Mouse (Mus musculus) adrenal gland (tissue): ENCODE results near the gene Trex1.

Experiments
- intact Hi-C: fragments of 180-260 bp; cut with DNase I; formaldehyde crosslinking; loops from one replicate; pipeline ENCODE4 v1.15.1; 2025

Gene Trex1

DNA sequence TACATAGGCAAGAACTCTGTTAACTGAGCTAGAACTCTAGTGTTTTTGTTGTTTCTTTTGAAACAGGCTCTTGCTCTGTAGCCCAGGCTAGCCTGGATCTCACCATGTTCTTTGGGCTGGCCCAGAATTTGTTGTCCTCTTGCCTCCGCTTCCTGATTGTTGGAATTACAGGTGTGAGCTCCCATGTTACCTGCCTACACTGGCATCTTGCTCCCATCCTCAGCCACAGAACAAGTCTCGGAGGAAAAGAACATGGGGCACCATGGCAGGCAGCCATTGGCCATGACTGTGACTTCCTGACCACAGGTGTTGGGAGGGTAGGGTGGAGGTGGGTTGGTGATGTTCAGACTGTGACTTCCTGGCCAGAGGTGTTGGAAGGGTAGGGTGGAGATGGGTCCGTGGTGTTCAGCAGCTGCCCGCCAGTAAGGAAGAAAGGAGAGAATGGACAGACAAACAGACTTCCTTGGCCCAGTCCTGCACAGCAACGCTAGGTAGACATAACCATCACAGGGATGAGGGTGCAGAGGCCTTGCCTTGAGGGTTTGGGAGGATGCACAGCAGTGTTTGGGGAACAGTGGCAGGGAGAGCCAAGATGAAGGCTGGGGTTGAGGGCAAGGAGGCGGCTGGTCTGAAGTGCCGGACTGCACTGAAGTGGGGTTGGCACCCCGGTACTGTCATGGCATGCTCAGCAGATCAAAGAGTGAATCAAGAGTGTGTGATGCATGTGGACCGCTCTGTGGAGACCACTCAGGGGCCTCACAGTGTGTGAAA is 6.9 kb downstream of the Trex1 start:
- intact Hi-C loops, result no loop called here

DNA sequence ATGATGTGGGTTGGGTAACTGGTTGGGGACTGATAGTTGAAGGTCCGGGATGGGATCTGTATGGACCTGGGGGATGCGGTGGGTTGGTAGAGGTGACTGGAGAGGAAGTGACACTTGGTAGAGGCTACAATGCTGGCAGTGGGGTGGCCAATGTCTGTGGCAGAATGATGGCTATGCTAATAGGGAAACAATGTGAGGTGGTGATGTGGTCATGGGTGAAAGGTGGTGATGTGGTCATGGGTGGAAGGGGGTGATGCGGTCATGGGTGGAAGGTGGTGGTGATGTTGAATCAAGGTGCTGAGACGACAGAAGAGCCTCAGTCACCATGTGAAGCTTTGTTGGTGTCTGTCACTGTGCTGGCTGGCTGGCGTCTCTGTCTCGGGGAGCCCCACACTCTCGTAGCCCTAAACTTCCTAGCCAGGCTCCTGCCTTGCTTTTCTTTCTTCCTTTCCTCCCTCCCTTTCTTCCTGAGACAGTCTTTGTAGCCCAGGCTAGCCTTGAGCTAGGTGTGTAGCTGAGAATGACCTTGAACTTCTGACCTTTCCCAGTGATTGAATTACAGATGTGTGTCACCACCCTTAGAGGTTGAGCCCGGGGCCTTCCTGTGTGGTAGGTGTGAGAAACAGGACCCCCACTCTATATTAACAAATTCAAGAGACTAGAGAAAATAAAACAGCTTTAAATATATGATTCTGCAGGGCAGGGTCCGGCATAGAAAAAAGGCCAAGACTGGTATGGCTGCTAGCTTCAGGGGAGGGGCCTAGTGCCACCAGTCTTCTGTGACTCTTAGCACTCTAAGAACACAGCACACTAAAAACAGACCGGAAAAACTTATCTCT is 7.7 kb downstream of the Trex1 start:
- intact Hi-C loops, result no loop called here

DNA sequence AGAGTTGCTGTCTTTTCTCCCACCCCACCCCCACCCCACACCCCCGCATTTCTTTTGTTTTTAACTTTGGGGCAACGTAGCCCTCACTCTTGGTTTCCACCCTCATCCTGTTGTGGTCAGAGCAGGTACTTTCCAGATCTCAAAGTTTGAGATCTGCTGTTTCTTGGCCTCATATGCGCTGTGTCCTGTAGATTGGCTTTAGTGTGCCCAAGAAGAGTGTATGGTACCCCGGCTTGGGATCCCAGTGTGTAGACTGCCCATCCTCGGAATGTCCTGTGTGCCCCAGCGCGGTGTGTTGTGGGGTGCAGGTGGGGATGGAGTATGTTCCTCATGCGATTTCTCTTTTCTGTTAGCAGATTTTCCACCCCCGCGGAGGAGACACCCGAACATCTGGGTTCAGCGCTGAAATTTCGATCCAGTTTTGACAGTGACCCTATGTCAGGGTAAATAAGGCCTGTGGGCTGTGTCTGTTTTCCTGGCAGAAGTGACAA is 8.5 kb downstream of the Trex1 start:
- intact Hi-C loops, result no loop called here

GRCm38 (mm10) chr9:109050674-109050997 is 8.9 kb downstream of the Trex1 start:
- intact Hi-C loops, result no loop called here

DNA sequence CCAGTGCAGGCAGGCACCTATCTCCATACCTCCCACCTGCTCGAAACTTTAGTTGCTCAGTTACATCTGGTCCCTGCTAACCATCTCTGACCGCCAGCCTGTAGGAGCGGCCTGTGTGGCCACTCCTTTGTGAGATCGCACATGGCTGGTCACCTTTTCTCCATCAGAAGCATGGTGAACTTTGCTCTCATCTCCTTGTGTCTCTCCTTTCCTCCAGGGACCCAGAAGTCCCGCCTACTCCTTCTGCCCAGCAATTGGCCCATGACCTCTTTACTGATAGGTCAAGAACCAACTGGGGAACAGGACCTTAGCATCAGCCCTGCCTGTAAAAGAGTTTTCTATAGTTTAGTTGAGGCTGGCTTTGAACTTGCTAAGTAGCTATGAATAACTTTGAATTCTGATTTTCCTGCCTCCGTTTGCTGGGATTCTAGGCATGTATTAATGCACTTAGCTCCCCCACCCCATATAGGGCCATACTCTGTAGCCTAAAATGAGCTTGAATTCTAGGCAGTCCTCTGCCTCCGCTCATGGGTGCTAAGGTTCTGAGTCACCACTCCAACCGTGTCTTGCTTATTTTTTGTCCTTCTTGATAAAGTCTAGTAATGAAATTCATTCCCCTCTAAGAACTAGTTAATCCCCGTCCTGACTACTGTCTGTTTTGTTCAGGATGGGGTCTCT is 9.4 kb downstream of the Trex1 start:
- intact Hi-C loops, result no loop called here

GRCm38 (mm10) chr9:109049316-109049715 is 10.2 kb downstream of the Trex1 start:
- intact Hi-C loops, result no loop called here

- intact Hi-C loops, result no loop called here
Measured at GRCm38 (mm10) chr9:109046306-109046705, 13.2 kb downstream of the Trex1 start.

DNA sequence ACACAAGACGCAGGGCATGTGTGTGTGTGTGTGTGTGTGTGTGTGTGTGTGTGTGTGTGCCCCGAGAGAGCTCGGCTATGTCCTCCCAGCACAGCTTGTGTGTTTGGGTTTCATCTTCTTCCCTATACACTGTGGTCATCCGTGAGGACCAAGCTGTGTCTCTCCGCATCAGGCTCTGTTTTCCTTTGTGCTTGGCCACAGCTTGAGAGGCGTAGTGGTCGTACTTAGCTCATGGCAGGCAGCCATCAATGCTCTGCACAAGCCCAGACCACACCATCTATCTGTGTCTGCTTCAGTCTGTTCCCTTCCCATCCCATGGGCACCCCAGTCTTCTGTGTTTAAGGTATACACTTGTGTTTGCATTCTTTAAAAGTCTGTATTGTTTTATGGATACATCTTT is 18.2 kb downstream of the Trex1 start:
- intact Hi-C loops, result no loop called here

- intact Hi-C loops, result no loop called here
Measured at GRCm38 (mm10) chr9:109040906-109041305, 18.6 kb downstream of the Trex1 start.

DNA sequence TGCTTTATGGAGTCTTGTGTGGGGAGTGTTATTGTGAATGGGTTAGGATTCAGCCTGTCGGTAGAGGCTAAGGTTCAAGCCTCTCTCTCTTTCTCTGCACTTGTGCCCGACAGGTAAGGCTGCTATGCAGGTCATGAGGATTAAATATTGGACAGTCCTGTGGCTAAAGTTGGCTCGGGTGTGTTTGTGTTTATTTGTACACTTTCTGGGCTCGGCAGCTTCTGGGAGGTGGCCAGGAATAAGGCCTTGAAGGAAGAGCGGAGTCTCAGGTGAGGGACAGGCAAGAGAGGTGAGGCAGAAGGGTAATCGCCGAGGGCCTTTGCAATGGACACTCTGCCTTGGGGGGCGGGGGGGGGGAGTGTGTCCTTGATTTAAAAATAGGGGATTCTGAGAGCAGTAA is 19.3 kb downstream of the Trex1 start:
- intact Hi-C loops, result no loop called here

DNA sequence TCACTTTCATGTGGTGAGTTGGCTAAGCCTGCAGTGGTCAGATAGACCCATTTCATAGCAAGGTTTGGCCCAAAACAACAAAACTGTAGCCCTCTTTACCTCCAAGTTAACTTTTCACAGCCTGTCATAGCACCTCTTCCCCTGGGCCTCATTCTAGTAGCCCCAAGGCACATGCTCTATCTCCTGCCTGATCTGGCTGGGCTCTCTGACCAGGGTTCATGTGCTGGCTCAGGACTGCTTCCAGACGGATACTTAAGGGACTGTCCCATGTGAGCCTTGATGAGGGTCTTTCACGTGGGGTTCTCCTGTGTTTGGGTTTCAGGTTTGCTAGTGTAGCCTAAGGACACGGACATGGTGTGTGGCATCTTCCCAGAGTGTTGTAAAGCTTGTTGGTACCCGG is 19.9 kb downstream of the Trex1 start:
- intact Hi-C loops, result no loop called here

DNA sequence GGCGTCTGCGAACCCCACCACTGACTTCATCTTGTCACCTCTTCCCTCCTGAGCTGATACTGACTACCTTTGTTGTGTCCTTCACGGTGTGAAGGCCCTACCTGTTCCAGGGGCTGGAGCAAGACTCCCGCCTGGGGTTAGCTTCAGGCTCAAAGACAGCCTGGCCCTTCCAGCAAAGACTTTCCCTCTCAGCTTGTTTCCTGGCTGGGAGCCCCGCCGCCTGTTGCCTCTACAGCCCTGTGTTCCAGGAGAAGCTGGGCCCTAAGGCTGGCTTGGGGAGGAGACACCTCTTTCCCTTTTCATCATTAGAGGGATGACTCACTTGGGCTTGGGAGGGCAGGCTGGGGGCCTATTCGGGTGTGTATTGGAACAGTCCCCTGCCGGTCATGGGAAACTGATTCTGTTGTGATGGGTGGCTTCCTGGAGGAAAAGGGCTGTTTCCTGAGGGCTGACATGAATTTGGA is 20.6 kb downstream of the Trex1 start:
- intact Hi-C loops, result no loop called here

- intact Hi-C loops, result no loop called here
Measured at GRCm38 (mm10) chr9:109038086-109038895, 21.2 kb downstream of the Trex1 start, which contains the start of gene Shisa5. Shisa5 (plus strand) TSS chr9:109038565.

DNA sequence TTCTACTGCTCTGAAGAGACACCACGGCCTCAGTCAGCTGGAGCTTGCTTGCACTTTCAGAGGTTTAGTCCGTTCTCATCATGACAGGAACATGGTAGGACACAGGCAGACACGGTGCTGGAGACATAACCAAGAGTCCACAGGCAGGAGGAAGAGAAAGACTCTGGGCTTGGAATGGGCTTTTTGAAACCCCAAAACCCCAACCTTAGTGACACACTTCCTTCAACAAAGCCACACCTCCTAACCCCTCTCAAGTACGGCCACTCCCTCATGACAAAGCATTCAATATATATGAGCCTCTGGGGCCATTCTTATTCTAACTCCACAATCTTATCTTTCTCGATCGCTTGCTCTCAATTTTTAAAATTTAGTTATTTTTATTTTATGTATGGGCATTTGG is 27.1 kb downstream of the Trex1 start:
- intact Hi-C loops, result no loop called here

DNA sequence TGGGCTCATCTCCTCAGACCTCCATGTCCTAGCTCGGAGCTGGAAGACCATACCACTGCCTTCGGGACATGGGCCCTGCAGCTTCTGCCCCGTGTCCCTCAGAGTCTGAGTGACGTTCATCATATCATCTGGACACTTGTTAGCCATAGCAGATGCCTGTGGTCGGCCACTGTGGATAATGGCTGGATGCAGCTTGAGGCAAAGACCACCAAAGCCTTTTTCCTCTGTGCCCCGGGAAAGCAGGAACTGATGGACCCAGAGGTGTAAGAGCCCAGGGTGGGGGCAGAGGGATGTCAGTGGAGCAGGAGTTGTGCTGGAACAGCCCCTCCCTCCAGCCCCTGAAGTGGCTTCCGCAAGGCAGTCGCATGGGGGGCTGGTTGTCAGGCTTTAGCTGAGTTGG is 27.8 kb downstream of the Trex1 start:
- intact Hi-C loops, result no loop called here

- intact Hi-C loops, result no loop called here
Measured at GRCm38 (mm10) chr9:109031001-109031400, 28.5 kb downstream of the Trex1 start.

- intact Hi-C loops, result no loop called here
Measured at GRCm38 (mm10) chr9:109030312-109030711, 29.2 kb downstream of the Trex1 start.

- intact Hi-C loops, result no loop called here
Measured at GRCm38 (mm10) chr9:109028919-109029318, 30.6 kb downstream of the Trex1 start.

DNA sequence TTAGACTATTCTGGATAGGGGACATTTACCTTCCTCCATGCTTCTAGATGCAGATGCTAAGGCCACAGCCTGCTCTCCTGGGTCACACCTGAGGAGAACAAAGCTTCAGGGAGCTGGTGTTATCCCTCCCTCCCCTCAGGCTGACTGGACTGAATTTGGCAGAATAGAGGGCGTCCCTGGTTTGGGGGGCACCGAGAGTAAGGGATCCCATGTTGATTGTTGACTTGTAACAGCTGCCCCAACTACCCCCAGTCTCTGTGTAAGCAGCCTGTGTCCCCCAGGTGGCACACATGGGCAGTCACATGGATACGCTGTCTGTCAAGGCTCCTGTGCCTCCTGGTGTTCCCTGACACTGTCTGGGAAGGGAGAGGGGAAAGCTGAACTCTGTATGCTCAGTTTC is 31.1 kb downstream of the Trex1 start:
- intact Hi-C loops, result no loop called here

DNA sequence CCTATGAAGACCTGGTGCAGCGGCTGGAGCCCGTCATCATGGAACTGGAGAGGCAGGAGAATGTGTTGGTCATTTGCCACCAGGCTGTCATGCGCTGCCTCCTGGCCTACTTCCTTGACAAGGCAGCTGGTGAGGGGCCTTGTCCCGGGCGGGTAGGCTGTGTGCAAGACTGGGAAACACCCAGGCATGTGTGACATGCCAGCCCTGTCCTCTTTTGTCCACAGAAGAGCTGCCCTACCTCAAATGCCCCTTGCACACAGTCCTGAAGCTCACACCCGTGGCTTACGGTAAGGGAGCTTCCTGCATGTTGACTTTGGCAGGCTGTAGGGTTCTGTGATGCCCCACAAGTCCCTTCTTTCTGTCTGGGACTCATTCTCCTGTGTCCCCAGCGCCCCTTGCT is 32.0 kb downstream of the Trex1 start:
- intact Hi-C loops, result no loop called here
